Mouse (Mus musculus) megakaryocyte, embryonic 14.5 days (primary cell): ENCODE results near the gene Cd96. TPM values are rescaled to one million over a fixed set of nuclear protein-coding genes. Genes with fewer than 3 reads are reported as not detected.
"Not testable (repeated sequence)": the region's sequence is repeated elsewhere in the genome, so short reads cannot be mapped to it uniquely, and the experiment has no call there.

Experiments
- H3K27me3 ChIP-seq: replicated peaks from 2 replicates; pipeline ENCODE3; 2012; ENCODE audit warnings: inconsistent platforms
- H3K36me3 ChIP-seq: replicated peaks from 2 replicates; pipeline ENCODE3; 2012; ENCODE audit warnings: low read length, inconsistent platforms, mixed read lengths
- H3K4me1 ChIP-seq: 2 replicates; pipeline ENCODE4 v1.6.1; 2012; ENCODE audit warnings: inconsistent platforms
- H3K4me3 ChIP-seq: replicated peaks from 2 replicates; pipeline ENCODE3; 2012; ENCODE audit warnings: moderate library complexity, mild to moderate bottlenecking, inconsistent platforms
- H3K9me3 ChIP-seq: 2 replicates; pipeline ENCODE4 v1.6.1; 2012; ENCODE audit warnings: inconsistent platforms
- FLI1 ChIP-seq: IDR thresholded peaks from 2 replicates; pipeline ENCODE4 v1.6.1; 2012; ENCODE audit warnings: low read length, inconsistent platforms, mixed read lengths
- GATA1 ChIP-seq: IDR thresholded peaks from 3 replicates; pipeline ENCODE4 v1.6.1; 2012; ENCODE audit warnings: mixed read lengths, low read length, inconsistent platforms, borderline replicate concordance
- polyA plus RNA-seq: library from polyadenylated mRNA; stranded (reverse); fragments of >175 nt; gene quantifications from 2 replicates; pipeline ENCODE4 v1.2.3, GENCODE M21; 2012; ENCODE audit warnings: low replicate concordance; ENCODE audit not compliant: insufficient read depth

Gene Cd96
- 4.8 TPM in 1 of 2 replicates, not detected in the other for polyA plus RNA-seq

GRCm38 (mm10) chr16:46120020-46120419, at the start of gene Cd96:
Gene Cd96, minus strand, starts transcription at chr16:46120251.
- H3K9me3 ChIP-seq = no peaks in the 10 kb centered on the region
- no peak for TF ChIP-seq GATA1
- TF ChIP-seq FLI1 = no peak
- peaks cover 66% of the 10 kb centered on the region for H3K4me1 ChIP-seq
- peaks cover 26% of the 10 kb centered on the region for H3K36me3 ChIP-seq
- no peaks in the 10 kb centered on the region for H3K27me3 ChIP-seq
- peak within 1 kb of the TSS; percentile 90 for H3K4me3 ChIP-seq

- no peak for TF ChIP-seq FLI1
- TF ChIP-seq GATA1 = no peak
- no peaks in the 10 kb centered on the region for H3K36me3 ChIP-seq
- H3K9me3 ChIP-seq = 0 out of 2 replicates have a peak, but pooled peaks cover 4% of the 10 kb centered on the region
- H3K4me1 ChIP-seq = no peaks in the 10 kb centered on the region
- H3K4me3 ChIP-seq = no peak overlapping the region
- H3K27me3 ChIP-seq = no peaks in the 10 kb centered on the region
Observed at GRCm38 (mm10) chr16:46166971-46167370, 46.9 kb upstream of the Cd96 start.

- Histone ChIP-seq H3K36me3 (no peaks in the 10 kb centered on the region), H3K27me3 (no peaks in the 10 kb centered on the region)
Observed at GRCm38 (mm10) chr16:46165305-46165704, 45.3 kb upstream of the Cd96 start.

DNA sequence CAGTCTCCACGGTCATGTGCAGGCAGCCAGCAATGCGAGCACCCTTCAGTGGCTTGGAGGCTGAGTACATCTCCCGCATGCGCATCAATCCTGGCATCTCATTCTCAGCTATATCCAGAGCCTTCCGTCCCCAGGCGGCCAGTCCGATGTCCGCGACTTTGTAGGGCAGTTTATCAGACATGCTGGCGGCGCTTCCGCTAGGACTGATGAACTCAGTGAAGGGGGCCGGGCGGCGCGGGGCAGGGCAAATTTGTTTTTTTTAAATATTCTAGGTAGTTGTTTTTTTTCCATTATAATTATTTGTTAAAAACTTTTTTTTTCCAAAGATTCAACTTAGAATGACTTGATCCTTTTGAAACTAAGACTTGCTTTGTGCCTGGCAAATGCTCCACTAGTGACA, 34.8 kb upstream of the Cd96 start, which contains the start of gene Gm4737:
Gm4737 (minus strand) TSS at position 246 of the 400 bp plus-strand sequence.
- H3K9me3 ChIP-seq, H3K4me3 ChIP-seq, H3K36me3 ChIP-seq, H3K4me1 ChIP-seq, H3K27me3 ChIP-seq: not testable (repeated sequence)

More at GRCm38 (mm10) chr16:46165305-46165704, 45.3 kb upstream of the Cd96 start:
- Histone ChIP-seq H3K4me3 (no peak overlapping the region), H3K9me3 (0 out of 2 replicates have a peak, but pooled peaks cover 4% of the 10 kb centered on the region), H3K4me1 (no peaks in the 10 kb centered on the region)
- no peak for TF ChIP-seq FLI1

DNA sequence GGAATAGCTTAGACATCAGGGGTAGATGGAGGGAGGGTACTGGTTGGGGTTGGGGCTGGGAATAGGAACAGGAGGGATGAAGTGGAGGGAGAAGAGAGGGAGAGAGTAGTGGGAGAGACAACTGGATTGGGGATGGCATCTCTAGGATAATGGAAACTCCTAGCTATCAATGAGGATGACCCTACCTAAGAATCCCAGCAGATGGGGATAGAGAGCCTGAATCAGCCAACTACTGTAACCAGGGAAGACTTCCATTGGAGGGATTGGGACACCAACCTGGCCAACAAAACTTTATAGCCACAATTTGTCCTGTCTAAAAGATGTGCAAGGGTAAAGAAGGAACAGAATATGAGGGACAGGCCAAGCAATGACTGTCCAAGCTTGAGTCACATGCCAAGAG, 31.1 kb upstream of the Cd96 start:
- H3K4me1 ChIP-seq = no peaks in the 10 kb centered on the region
- no peaks in the 10 kb centered on the region for H3K9me3 ChIP-seq
- H3K27me3 ChIP-seq = no peaks in the 10 kb centered on the region
- TF ChIP-seq FLI1 = no peak
- TF ChIP-seq GATA1 = no peak
- H3K4me3 ChIP-seq = no peak overlapping the region
- no peaks in the 10 kb centered on the region for H3K36me3 ChIP-seq

GRCm38 (mm10) chr16:46148661-46149341, 28.8 kb upstream of the Cd96 start:
- H3K4me3 ChIP-seq = no peak overlapping the region
- H3K27me3 ChIP-seq = no peaks in the 10 kb centered on the region
- H3K9me3 ChIP-seq = no peaks in the 10 kb centered on the region
- TF ChIP-seq GATA1 (no peak), FLI1 (no peak)
- H3K4me1 ChIP-seq = no peaks in the 10 kb centered on the region
- no peaks in the 10 kb centered on the region for H3K36me3 ChIP-seq

DNA sequence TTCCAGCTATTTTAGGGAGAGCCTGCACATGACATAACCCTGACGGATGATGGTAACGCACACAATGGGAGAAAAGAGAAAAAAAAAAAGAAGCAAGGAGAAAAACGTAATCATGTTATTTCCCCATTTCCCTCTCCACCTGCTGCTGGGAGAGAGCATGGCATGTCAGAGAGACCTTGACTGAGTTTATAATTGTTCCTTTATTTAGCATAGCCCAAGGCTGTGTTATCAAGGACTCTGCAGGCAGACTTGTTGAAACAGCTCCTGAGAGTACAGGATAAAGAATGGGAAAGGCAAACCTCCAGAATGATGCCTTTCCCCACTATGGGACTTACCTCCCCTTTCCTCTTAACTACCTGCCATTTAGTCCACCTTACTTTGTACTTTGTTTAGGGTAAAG, 26.9 kb upstream of the Cd96 start:
- Histone ChIP-seq H3K4me1 (no peaks in the 10 kb centered on the region), H3K27me3 (no peaks in the 10 kb centered on the region), H3K4me3 (no peak overlapping the region), H3K9me3 (no peaks in the 10 kb centered on the region), H3K36me3 (no peaks in the 10 kb centered on the region)
- TF ChIP-seq GATA1 (no peak), FLI1 (no peak)

- peaks cover 49% of the 10 kb centered on the region for H3K4me1 ChIP-seq
- H3K4me3 ChIP-seq = no peak overlapping the region
- TF ChIP-seq GATA1 = no peak
- TF ChIP-seq FLI1 = no peak
- peaks cover 10% of the 10 kb centered on the region for H3K36me3 ChIP-seq
- no peaks in the 10 kb centered on the region for H3K27me3 ChIP-seq
- no peaks in the 10 kb centered on the region for H3K9me3 ChIP-seq
Observed at GRCm38 (mm10) chr16:46122238-46122637, 2.2 kb upstream of the Cd96 start.

DNA sequence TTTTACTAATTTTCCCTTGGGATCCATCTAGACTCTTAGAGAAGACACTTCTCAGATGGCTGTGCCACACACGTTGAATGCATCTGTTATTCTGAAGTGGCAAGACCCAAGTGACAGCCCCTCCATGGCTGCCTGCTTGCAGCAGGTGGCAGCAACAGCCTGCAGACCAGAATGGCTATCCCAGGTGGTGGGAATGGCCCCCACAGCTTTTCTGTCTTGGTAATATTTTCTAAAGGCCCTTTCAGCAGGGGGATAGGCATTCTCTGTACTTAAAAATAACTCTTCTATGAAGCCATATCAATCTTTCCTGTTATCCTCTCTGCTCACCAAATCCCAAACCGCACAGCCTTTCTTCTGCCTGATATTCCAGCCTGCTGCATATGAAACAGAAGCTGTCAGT, 1.4 kb upstream of the Cd96 start:
- Histone ChIP-seq H3K4me1 (peaks cover 57% of the 10 kb centered on the region), H3K36me3 (peaks cover 18% of the 10 kb centered on the region), H3K4me3 (peak overlapping the region; percentile 18), H3K9me3 (no peaks in the 10 kb centered on the region), H3K27me3 (no peaks in the 10 kb centered on the region)
- no peak for TF ChIP-seq GATA1
- no peak for TF ChIP-seq FLI1

DNA sequence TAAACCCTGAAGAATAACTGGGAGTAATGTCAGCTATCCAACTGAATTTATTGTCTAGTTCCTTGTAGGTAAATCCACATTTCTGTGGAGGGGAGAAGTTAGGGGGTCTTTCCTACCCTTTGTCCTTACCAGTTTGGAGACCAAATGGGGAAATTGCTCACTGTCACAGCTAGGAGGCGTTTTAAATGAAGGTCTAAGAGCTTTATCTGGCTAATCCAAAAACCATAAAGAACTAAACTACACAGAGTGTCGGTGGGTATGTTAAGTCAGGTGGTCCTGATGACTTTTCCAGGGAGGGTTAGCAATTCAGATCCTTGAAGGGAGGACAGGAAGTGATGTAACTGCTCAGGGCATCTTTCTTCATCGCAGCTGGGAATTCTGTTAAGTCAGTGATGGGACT, 556 bp upstream of the Cd96 start:
- Histone ChIP-seq H3K36me3 (peaks cover 26% of the 10 kb centered on the region), H3K27me3 (no peaks in the 10 kb centered on the region), H3K9me3 (no peaks in the 10 kb centered on the region), H3K4me1 (peaks cover 66% of the 10 kb centered on the region), H3K4me3 (peak overlapping the region; percentile 90)
- TF ChIP-seq GATA1 = no peak
- TF ChIP-seq FLI1 = no peak

DNA sequence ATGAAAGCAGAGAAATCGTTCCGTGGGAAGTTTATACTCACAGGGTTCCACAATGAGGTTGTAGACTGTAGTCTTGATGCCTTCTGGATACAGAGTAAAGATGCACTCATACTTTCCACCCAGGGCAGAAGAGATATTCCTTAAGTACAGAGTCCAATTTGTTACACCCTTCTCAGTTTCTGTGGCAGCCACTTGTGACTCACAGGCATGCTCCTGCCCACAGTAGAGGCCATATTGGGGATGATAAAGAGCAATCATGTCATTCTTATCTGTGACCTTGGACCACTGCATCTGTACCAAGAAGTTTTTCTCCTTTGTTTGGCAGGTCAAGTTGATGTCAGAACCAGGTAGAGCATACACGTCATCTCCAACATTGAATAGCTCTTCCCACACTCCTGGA, 2.4 kb downstream of the Cd96 start:
- Histone ChIP-seq H3K4me1 (peaks cover 79% of the 10 kb centered on the region), H3K27me3 (no peaks in the 10 kb centered on the region), H3K4me3 (no peak overlapping the region), H3K36me3 (peaks cover 22% of the 10 kb centered on the region), H3K9me3 (no peaks in the 10 kb centered on the region)
- no peak for TF ChIP-seq FLI1
- no peak for TF ChIP-seq GATA1

DNA sequence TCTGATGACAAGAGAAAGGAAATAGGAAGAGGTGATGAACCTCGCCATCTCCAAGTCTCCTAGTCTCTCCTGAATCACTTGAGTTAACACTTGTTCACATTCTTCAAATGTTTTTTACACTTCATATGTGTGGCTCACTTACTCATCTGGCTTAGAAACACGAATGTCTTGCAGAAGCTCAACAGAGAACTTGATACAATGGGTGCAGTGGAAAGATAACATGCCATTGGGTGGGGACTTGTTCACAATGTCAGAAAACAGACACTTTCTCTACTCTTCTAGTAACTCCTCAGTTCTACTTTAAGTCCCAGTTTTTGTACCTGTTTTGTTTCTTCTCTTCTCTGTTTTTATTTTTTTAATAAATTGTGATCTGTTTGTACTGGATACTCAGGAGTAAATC, 5.3 kb downstream of the Cd96 start:
- Histone ChIP-seq H3K9me3 (no peaks in the 10 kb centered on the region), H3K27me3 (no peaks in the 10 kb centered on the region), H3K4me1 (peaks cover 80% of the 10 kb centered on the region), H3K4me3 (no peak overlapping the region), H3K36me3 (peaks cover 27% of the 10 kb centered on the region)
- TF ChIP-seq FLI1 (no peak), GATA1 (no peak)
